Mouse (Mus musculus): Measurements from ENCODE around the gene Lnx2. TPM values are rescaled to one million over a fixed set of nuclear protein-coding genes. Genes with fewer than 3 reads are reported as not detected.
A peak's percentile ranks its signal among the peaks of the same experiment; 100 is the strongest.

Gene Lnx2
- polyA plus RNA-seq, 1 experiment from 2014 or later, result 8.8 TPM

- DNase-seq (ENCODE audit: low spot score), result peak; percentile 94
These were observed 1.1 kb upstream of the Lnx2 start for GRCm38 (mm10) chr5:147077305-147078034.

DNA sequence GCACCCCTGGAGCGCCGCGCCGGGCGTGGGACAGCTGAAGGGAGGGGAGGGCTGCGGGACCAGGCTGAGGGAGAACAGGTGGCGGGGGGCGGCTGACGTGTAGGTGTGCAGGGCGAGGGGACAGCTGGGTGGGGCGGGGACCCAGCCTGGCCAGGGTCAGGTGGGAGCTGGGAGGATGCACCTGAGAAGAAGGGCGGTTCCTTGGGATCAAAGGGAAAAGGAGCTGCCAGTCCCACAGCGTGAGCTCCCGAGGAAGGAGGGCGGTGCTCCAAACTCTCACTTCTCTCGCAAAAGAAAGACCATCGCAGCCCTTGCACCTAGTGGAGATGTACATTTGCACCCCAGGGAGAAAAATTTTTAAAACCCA lies 396 bp upstream of the Lnx2 start, which contains the start of gene Polr1d:
Polr1d (plus strand) TSS at position 252 of the 367 bp plus-strand sequence.
- no peak for DNase-seq (ENCODE audit: low spot score)

- DNase-seq (ENCODE audit: low spot score), result peak; percentile 17
These were observed 1.0 kb downstream of the Lnx2 start for GRCm38 (mm10) chr5:147075103-147076025.

DNA sequence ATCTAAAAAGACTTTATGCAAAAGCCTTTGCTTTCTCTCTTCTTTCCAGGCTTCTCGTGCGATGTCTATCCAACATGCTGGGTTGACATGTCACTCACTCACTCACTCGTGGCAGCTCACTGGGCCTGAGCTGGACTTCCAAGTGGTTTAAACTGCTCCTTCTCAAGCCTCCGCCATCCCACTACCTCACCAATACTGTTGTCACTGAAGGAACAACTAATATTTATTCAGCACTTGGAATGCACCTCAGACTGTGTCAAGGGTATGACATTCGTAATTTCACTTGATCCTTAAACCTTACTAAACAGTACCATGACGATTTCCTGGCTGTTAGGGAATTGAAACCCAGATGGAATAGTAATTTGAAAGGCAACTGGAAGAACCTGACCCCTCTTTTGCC lies 2.6 kb downstream of the Lnx2 start:
- no peak for DNase-seq (ENCODE audit: low spot score)

DNA sequence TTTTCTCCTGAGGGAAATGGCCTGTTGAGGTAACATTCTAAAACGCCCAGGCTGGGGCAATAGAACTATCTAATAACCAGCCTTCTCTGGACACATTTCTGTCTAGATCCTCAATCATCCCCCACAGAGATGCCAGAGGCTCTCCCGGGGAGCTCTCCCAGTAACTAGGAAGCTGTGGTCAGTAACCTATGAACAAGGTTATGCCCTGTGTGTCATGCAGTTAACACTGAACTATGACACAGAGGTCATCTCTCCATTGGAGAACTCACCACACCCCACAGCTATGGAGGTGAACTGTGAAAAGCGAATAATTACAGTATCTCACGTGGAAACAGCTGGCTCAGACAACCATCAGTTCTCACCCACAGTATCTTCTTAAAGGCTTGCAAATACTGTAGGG lies 4.5 kb downstream of the Lnx2 start:
- no peak for DNase-seq (ENCODE audit: low spot score)

DNA sequence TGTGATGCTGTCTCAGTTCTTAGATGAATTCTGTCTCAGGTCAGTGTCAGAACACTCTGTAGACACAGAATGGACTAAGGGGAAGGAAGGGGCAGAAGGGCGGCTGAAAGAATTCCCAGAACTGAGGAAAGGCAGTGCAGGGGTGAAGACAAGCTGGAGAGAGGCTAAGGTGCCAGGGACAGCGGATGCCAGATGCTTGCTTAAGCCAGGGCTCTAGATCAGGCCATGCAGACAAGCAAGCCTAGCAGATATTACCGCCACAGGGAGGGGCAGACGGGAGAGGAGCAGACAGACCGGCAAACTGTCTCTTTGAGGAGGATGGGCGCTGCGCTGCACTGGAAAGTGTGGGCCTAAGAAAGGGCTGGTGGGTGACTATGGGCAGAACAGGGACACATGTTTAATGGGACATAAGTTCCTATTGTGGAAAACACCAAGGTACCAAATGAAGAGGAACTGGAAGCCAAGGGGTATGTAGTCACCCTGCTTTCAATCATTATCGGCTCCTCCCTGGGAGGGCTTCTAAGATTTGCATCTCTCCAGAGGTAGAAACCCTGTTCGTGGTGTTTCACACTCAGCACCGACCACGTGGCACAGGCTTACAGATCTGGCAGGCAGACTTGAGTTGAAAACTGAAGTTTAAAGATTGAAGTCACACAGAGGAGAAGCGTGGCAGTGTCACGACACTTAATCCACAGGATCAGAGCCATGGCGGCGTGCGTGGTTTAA lies 5.4 kb downstream of the Lnx2 start:
- DNase-seq (ENCODE audit: low spot score), result no peak

DNA sequence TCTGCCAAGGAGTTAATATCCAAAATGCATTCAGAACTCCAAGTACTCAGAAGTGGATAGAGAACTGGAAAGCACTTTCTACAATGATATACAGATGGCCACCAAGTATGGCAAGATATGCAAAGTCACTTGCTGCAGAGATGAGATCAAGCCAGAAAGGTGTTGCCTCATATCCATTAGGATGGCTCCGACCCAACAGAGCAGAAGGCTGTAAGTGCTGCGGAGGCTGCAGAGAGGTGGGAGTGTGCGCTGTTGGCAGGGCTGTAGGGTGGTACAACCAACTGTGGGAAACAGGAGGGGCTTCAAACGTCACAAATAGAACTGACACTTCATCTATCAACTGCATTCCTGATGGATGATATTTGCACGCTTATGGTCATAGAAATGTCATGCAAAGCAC lies 7.5 kb downstream of the Lnx2 start:
- no peak for DNase-seq (ENCODE audit: low spot score)

DNA sequence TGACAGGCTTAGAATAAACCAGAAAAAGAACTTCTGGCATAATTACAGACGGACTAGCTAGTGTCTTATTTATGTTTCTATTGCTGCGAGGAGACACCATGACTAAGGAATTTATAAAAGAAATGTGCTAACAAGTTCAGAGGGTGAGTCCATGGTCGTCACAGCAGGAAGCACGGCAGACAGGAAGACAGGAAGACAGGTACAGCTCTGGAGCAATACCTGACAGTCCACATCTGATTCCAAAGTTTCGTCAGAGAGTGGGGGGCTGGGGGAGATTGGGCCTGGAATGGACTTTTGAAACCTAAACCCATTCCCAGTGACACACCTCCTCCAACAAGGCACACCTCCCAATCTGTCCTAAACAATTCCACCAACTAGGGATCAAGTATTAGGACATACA lies 9.4 kb downstream of the Lnx2 start:
- no peak for DNase-seq (ENCODE audit: low spot score)

- no peak for DNase-seq (ENCODE audit: low spot score)
These were observed 10.3 kb downstream of the Lnx2 start for GRCm38 (mm10) chr5:147066129-147066528.

- peak; percentile 51 for DNase-seq (ENCODE audit: low spot score)
These were observed 13.1 kb downstream of the Lnx2 start for GRCm38 (mm10) chr5:147063215-147063661.

DNA sequence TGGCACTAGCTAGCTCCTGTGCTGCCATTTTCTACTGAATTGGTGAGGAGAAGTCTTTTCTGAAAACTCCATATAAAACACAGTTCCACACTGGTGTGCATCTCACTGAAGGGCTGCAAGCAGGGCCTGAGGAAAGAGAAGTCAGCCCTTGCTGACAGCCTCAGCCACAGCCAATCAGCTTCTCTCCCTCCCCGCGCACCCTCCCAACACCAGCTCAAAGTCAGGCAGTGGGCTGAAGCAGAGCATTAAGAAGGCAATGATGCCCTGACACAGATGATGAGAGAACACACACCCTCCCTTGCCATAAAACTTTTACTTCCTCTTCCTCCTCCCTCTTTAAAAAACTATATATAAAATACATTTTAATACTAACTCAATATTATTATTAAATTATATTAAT lies 16.4 kb downstream of the Lnx2 start:
- DNase-seq (ENCODE audit: low spot score), result peak; percentile 38

GRCm38 (mm10) chr5:147059319-147059718 lies 17.1 kb downstream of the Lnx2 start:
- DNase-seq (ENCODE audit: low spot score), result no peak

DNA sequence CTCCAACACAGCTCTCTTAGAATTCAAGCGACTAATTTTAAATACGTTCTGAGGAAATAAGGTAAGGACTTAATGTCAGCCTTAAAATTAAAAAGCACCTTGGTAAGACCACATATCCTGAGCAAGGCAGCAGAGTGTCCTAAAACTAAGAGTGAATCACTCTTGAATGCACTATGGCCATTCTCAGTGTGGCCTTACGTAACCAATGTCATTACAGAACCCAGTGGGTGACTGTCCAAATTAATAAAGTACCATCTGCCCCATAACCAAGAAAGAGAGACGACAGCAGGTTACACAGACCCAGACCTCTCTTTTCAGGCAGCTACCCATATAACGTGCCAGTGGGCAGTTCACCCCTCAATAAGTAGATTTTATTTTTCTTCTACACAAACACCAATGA lies 17.7 kb downstream of the Lnx2 start:
- no peak for DNase-seq (ENCODE audit: low spot score)

GRCm38 (mm10) chr5:147057626-147058414 lies 18.6 kb downstream of the Lnx2 start:
- DNase-seq (ENCODE audit: low spot score), result no peak

DNA sequence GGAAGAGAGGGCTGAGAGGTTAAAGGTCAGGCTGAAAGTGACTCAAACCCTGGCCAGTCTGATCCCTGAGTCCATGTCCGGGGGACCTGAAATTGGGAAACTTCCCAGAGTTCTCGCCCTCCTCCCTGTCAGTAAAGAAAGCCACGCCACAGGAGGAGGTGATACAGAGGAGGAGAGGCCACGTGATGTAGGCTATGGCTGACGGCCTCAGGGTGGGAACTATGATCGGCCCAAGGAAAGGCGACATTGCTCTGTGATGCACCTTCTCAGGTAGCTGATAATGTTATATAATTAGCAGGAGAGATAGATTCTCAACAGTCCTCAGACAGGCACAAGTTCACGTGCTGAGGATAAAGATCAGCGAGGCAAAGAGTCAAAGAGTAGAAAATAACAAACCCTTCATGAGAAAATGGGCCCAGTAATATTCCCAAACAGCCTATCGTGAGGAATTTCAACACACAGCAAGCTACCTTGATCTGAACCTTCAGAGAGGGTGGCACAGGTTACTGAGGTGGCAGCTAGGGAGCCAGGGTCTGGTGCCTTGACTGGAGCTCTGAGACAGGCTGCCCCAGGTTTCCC lies 19.6 kb downstream of the Lnx2 start:
- no peak for DNase-seq (ENCODE audit: low spot score)

GRCm38 (mm10) chr5:147055572-147056245 lies 20.7 kb downstream of the Lnx2 start:
- DNase-seq (ENCODE audit: low spot score), result no peak

DNA sequence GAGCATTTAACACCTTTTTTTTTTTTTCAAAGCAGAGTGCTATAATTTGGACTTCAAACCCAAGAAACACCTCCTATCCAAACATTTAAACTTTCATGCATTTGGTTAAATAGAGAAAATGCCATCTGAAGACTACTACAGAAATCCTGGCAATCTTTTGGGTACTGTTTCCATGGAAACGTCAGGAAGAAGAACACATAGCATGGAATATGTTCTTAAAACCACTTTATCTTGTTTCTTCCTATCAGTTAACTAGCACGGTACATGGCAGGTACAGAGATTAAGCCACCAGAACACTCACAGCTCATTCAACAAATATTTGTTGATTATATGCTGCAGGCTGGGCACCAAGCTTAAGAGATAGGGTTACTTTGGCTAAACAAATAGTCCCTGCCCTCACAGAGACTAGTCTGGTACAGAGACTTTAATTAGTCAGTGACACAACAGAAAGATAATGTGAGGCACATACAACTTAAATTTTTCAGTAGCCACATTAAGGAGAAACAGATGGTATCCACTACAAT lies 21.6 kb downstream of the Lnx2 start:
- DNase-seq (ENCODE audit: low spot score), result no peak

GRCm38 (mm10) chr5:147054328-147054727 lies 22.1 kb downstream of the Lnx2 start:
- DNase-seq (ENCODE audit: low spot score), result no peak

- no peak for DNase-seq (ENCODE audit: low spot score)
These were observed 22.9 kb downstream of the Lnx2 start for GRCm38 (mm10) chr5:147053481-147053880.

DNA sequence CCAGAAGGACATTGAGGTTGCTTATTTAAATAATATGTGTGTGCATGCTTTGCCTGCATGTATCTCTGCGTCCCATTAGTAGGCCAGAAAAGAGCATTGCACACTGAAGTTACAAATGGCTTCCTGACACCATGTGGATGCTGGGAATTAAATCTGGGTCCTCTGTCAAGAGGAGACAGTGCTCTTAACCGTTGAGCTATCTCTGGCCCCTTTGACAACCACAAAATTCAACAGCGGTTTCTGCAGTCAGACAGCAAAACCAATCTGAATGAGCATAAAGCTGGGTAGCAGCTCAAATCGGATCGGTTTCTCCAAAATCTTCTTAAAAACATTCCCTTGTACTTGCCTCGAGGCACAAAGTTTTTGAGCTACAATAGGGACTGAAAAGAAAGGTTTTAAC lies 23.3 kb downstream of the Lnx2 start:
- DNase-seq (ENCODE audit: low spot score), result no peak

Data from thymus, postnatal 0 days (tissue).